Mouse (Mus musculus): ENCODE results near the gene Smim23. TPM values are rescaled to one million over a fixed set of nuclear protein-coding genes. Genes with fewer than 3 reads are reported as not detected.

The Smim23 gene
- polyA plus RNA-seq, 1 experiment from 2014 or later, result not detected

DNA sequence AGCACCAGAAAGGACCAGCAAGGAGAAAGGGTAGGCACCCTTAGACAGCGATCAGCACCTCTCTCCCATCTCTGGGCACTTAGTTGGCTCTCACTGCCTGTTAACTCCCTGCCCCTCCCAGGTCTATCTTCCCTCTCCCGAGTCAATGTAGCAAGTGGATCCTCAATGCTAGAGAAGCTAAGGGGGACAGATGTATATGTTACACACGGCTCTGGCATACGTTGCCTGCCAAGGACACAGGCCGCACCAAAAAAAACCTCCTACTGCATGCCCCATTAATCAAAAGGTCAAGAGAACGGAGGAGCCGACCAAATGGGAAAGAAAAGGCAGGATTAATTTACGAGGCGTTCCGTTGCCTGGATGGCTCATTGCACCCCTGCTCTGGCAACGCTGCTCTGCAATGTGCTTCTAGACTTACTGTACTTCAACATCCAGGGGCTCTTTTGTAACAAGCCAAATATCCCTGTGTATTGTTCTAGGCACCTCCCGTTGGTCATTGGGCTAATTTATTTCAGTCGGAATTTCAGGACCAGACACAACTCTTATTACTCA lies 10.0 kb upstream of the Smim23 start:
- no peak overlapping the region for H3K4me2 ChIP-seq
- H3K9ac ChIP-seq (ENCODE audit: low read depth, low read length), result no peak overlapping the region
- no peaks in the 10 kb centered on the region for H3K4me1 ChIP-seq (ENCODE audit: control insufficient read depth, insufficient read depth, low read length)
- H3K9me3 ChIP-seq (replicated peaks; ENCODE audit: control insufficient read depth, low read length), result no peaks in the 10 kb centered on the region
- no peak overlapping the region for H3K4me3 ChIP-seq (ENCODE audit: low read depth, low read length)
- 52% methylated on average over 13 of the region's 13 CpGs for WGBS (ENCODE audit: insufficient replicate concordance)
- no peaks in the 10 kb centered on the region for H3K27me3 ChIP-seq (ENCODE audit: control insufficient read depth, insufficient read depth, low read length)
- no peaks in the 10 kb centered on the region for H3K36me3 ChIP-seq (ENCODE audit: control insufficient read depth, insufficient read depth, low read length)
- no peak for ATAC-seq (replicated peaks; ENCODE audit: insufficient number of reproducible peaks, low FRiP score, low TSS enrichment)
- no peak overlapping the region for H3K27ac ChIP-seq (ENCODE audit: low read depth, low read length)

GRCm38 (mm10) chr11:32817566-32817965 lies 6.8 kb downstream of the Smim23 start:
- ATAC-seq (replicated peaks; ENCODE audit: insufficient number of reproducible peaks, low FRiP score, low TSS enrichment), result no peak
- Histone ChIP-seq H3K36me3 (ENCODE audit: control insufficient read depth, insufficient read depth, low read length) (no peaks in the 10 kb centered on the region), H3K4me1 (ENCODE audit: control insufficient read depth, insufficient read depth, low read length) (peaks cover 4% of the 10 kb centered on the region), H3K4me2 (no peak overlapping the region), H3K9ac (ENCODE audit: low read depth, low read length) (no peak overlapping the region), H3K9me3 (replicated peaks; ENCODE audit: control insufficient read depth, low read length) (no peaks in the 10 kb centered on the region), H3K27me3 (ENCODE audit: control insufficient read depth, insufficient read depth, low read length) (peaks cover 2% of the 10 kb centered on the region; the same call in 1 of the 2 replicates), H3K4me3 (ENCODE audit: low read depth, low read length) (no peak overlapping the region), H3K27ac (ENCODE audit: low read depth, low read length) (no peak overlapping the region)
- WGBS (ENCODE audit: insufficient replicate concordance), result 88% methylated on average over 12 of the region's 12 CpGs

GRCm38 (mm10) chr11:32814286-32814685 lies 10.1 kb downstream of the Smim23 start:
- Histone ChIP-seq H3K4me2 (no peak overlapping the region), H3K27ac (ENCODE audit: low read depth, low read length) (no peak overlapping the region), H3K9ac (ENCODE audit: low read depth, low read length) (no peak overlapping the region), H3K4me1 (ENCODE audit: control insufficient read depth, insufficient read depth, low read length) (no peaks in the 10 kb centered on the region), H3K9me3 (replicated peaks; ENCODE audit: control insufficient read depth, low read length) (no peaks in the 10 kb centered on the region), H3K4me3 (ENCODE audit: low read depth, low read length) (no peak overlapping the region), H3K27me3 (ENCODE audit: control insufficient read depth, insufficient read depth, low read length) (no peaks in the 10 kb centered on the region), H3K36me3 (ENCODE audit: control insufficient read depth, insufficient read depth, low read length) (no peaks in the 10 kb centered on the region)
- no peak for ATAC-seq (replicated peaks; ENCODE audit: insufficient number of reproducible peaks, low FRiP score, low TSS enrichment)
- WGBS (ENCODE audit: insufficient replicate concordance), result 85% methylated on average over 8 of the region's 8 CpGs

- no peak overlapping the region for H3K27ac ChIP-seq (ENCODE audit: low read depth, low read length)
- no peaks in the 10 kb centered on the region for H3K27me3 ChIP-seq (ENCODE audit: control insufficient read depth, insufficient read depth, low read length)
- no peak overlapping the region for H3K9ac ChIP-seq (ENCODE audit: low read depth, low read length)
- no peaks in the 10 kb centered on the region for H3K9me3 ChIP-seq (replicated peaks; ENCODE audit: control insufficient read depth, low read length)
- no peaks in the 10 kb centered on the region for H3K4me1 ChIP-seq (ENCODE audit: control insufficient read depth, insufficient read depth, low read length)
- 71% methylated on average over 1 of the region's 1 CpGs for WGBS (ENCODE audit: insufficient replicate concordance)
- H3K4me3 ChIP-seq (ENCODE audit: low read depth, low read length), result no peak overlapping the region
- no peak overlapping the region for H3K4me2 ChIP-seq
- no peak; the same call in 1 of the 2 replicates for ATAC-seq (replicated peaks; ENCODE audit: insufficient number of reproducible peaks, low FRiP score, low TSS enrichment)
- no peaks in the 10 kb centered on the region for H3K36me3 ChIP-seq (ENCODE audit: control insufficient read depth, insufficient read depth, low read length)
Measured at GRCm38 (mm10) chr11:32809091-32809490, 15.3 kb downstream of the Smim23 start.

DNA sequence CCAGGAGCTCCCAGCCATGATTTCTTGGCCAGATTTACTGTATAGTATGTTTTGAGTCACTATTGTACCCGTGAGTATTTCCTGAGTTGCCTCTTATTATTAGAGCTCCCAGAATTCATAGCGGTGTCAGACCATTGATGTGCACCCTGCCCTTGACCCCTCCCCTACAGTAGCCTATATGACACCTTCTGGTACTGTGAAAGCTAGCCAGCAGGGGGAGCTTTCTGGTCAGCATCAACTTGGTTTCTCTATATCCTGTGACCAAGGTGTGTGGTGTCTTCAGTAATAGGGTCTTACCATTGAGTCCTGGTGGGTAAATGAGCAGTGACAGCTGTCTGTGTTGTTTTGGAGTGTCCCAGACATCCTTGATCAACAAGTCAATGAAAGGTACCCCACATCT lies 18.4 kb downstream of the Smim23 start:
- Histone ChIP-seq H3K27me3 (ENCODE audit: control insufficient read depth, insufficient read depth, low read length) (no peaks in the 10 kb centered on the region), H3K4me1 (ENCODE audit: control insufficient read depth, insufficient read depth, low read length) (no peaks in the 10 kb centered on the region), H3K36me3 (ENCODE audit: control insufficient read depth, insufficient read depth, low read length) (no peaks in the 10 kb centered on the region), H3K9ac (ENCODE audit: low read depth, low read length) (no peak overlapping the region), H3K9me3 (replicated peaks; ENCODE audit: control insufficient read depth, low read length) (no peaks in the 10 kb centered on the region), H3K4me3 (ENCODE audit: low read depth, low read length) (no peak overlapping the region), H3K27ac (ENCODE audit: low read depth, low read length) (no peak overlapping the region), H3K4me2 (no peak overlapping the region)
- no peak for ATAC-seq (replicated peaks; ENCODE audit: insufficient number of reproducible peaks, low FRiP score, low TSS enrichment)
- WGBS (ENCODE audit: insufficient replicate concordance), result 13% methylated on average over 2 of the region's 2 CpGs

DNA sequence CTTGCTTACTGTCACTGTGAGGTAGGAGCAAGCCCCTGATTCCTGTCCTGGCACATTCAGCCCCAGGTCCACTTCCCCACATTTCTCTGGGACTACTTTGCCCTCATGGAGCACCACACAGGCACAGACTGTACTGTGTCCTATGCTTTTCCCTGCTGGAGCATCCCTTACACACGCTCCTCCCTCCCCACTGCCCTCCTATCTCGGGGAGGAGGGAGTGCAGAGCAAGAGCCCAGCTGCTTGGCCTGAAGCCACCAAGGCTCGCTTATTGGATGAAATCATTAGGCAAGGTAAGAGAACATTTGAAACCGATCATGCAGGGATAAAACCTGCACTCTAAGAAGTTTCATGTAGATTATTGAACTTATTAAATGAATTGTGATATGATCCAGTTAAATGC lies 20.7 kb downstream of the Smim23 start:
- WGBS (ENCODE audit: insufficient replicate concordance), result 47% methylated on average over 4 of the region's 4 CpGs
- no peak overlapping the region for H3K9ac ChIP-seq (ENCODE audit: low read depth, low read length)
- H3K4me3 ChIP-seq (ENCODE audit: low read depth, low read length), result no peak overlapping the region
- no peaks in the 10 kb centered on the region for H3K27me3 ChIP-seq (ENCODE audit: control insufficient read depth, insufficient read depth, low read length)
- no peak overlapping the region for H3K27ac ChIP-seq (ENCODE audit: low read depth, low read length)
- no peak overlapping the region for H3K4me2 ChIP-seq
- H3K4me1 ChIP-seq (ENCODE audit: control insufficient read depth, insufficient read depth, low read length), result no peaks in the 10 kb centered on the region
- no peaks in the 10 kb centered on the region for H3K36me3 ChIP-seq (ENCODE audit: control insufficient read depth, insufficient read depth, low read length)
- no peak for ATAC-seq (replicated peaks; ENCODE audit: insufficient number of reproducible peaks, low FRiP score, low TSS enrichment)
- no peaks in the 10 kb centered on the region for H3K9me3 ChIP-seq (replicated peaks; ENCODE audit: control insufficient read depth, low read length)

DNA sequence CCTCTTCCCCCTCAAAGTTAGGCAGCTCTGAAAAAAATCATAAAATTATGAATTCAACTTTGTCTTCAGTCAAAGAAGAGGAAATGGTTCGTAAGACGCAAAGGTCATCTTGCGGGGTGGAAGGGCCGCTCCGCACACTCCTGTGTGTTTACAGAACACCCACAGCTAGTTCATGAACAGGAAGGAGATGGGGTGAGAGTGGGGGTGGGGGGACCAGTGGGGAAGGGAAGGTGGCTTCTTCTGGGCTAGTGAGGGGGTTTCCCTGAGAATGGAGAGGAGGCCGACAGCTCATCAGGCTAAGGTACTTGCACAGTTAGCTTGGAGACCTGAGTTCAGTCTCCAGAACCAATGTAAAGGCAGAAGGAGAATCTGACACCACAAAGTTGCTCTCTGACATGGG lies 22.7 kb downstream of the Smim23 start:
- H3K27me3 ChIP-seq (ENCODE audit: control insufficient read depth, insufficient read depth, low read length), result no peaks in the 10 kb centered on the region
- H3K9me3 ChIP-seq (replicated peaks; ENCODE audit: control insufficient read depth, low read length), result no peaks in the 10 kb centered on the region
- 79% methylated on average over 6 of the region's 6 CpGs for WGBS (ENCODE audit: insufficient replicate concordance)
- no peak overlapping the region for H3K9ac ChIP-seq (ENCODE audit: low read depth, low read length)
- no peaks in the 10 kb centered on the region for H3K4me1 ChIP-seq (ENCODE audit: control insufficient read depth, insufficient read depth, low read length)
- no peak for ATAC-seq (replicated peaks; ENCODE audit: insufficient number of reproducible peaks, low FRiP score, low TSS enrichment)
- no peak overlapping the region for H3K4me3 ChIP-seq (ENCODE audit: low read depth, low read length)
- H3K4me2 ChIP-seq, result no peak overlapping the region
- no peak overlapping the region for H3K27ac ChIP-seq (ENCODE audit: low read depth, low read length)
- no peaks in the 10 kb centered on the region for H3K36me3 ChIP-seq (ENCODE audit: control insufficient read depth, insufficient read depth, low read length)

DNA sequence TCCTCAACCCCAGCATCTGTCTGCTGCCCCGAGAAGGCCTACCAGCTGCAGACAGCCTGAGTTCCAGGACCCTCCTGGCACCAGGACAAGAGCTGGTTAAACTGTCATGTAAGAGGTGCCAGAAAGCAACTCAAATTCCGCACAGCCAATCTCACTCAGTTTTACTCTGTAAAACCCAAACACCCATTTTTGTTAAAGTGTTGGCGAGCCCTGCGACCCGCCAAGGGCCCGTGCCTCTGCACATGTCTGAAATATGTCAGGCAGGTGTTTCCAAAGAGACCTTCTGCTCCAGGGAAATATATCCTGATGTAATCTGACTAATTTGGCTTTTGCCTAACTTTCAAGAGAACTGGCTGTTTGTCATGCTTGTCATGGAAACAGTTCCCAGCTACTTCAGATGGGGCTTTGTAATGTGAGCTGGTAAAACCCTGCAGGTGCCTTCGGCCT lies 23.5 kb downstream of the Smim23 start:
- no peaks in the 10 kb centered on the region for H3K4me1 ChIP-seq (ENCODE audit: control insufficient read depth, insufficient read depth, low read length)
- H3K36me3 ChIP-seq (ENCODE audit: control insufficient read depth, insufficient read depth, low read length), result no peaks in the 10 kb centered on the region
- ATAC-seq (replicated peaks; ENCODE audit: insufficient number of reproducible peaks, low FRiP score, low TSS enrichment), result no peak

DNA sequence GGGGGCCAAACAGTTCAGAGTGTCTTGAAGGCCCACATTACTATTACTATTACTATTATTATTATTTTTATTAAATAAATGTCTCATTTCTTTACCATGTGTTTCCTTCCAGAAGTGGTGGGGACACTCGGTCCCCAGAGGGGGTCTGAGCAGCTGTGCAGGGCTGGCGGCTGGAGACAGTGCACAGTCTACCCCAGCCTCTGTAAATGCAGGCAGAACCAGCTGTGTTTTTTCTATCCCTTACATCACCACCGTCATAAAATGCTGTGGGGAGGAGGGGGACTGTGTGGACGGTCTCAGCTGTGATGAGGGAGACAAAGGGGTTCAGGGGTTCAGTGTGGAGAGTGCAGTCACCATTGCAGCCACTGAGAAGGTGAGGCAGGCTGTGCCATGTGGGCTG lies 26.0 kb downstream of the Smim23 start:
- no peak for ATAC-seq (replicated peaks; ENCODE audit: insufficient number of reproducible peaks, low FRiP score, low TSS enrichment)
- no peak overlapping the region for H3K27ac ChIP-seq (ENCODE audit: low read depth, low read length)
- H3K4me2 ChIP-seq, result no peak overlapping the region
- no peak overlapping the region for H3K9ac ChIP-seq (ENCODE audit: low read depth, low read length)
- H3K36me3 ChIP-seq (ENCODE audit: control insufficient read depth, insufficient read depth, low read length), result no peaks in the 10 kb centered on the region
- 56% methylated on average over 4 of the region's 4 CpGs for WGBS (ENCODE audit: insufficient replicate concordance)
- no peaks in the 10 kb centered on the region for H3K27me3 ChIP-seq (ENCODE audit: control insufficient read depth, insufficient read depth, low read length)
- no peak overlapping the region for H3K4me3 ChIP-seq (ENCODE audit: low read depth, low read length)
- H3K4me1 ChIP-seq (ENCODE audit: control insufficient read depth, insufficient read depth, low read length), result peaks cover 6% of the 10 kb centered on the region; the same call in 1 of the 2 replicates
- H3K9me3 ChIP-seq (replicated peaks; ENCODE audit: control insufficient read depth, low read length), result no peaks in the 10 kb centered on the region

More for the DNA sequence above, 23.5 kb downstream of the Smim23 start:
- Histone ChIP-seq H3K27ac (ENCODE audit: low read depth, low read length) (no peak overlapping the region), H3K4me2 (no peak overlapping the region), H3K9ac (ENCODE audit: low read depth, low read length) (no peak overlapping the region), H3K4me3 (ENCODE audit: low read depth, low read length) (no peak overlapping the region), H3K27me3 (ENCODE audit: control insufficient read depth, insufficient read depth, low read length) (no peaks in the 10 kb centered on the region), H3K9me3 (replicated peaks; ENCODE audit: control insufficient read depth, low read length) (no peaks in the 10 kb centered on the region)
- 68% methylated on average over 7 of the region's 7 CpGs for whole genome bisulfite sequencing (ENCODE audit: insufficient replicate concordance)

Measured in heart, embryonic 11.5 days (tissue).